Mouse (Mus musculus): ENCODE measurements around the gene Ggt1.

Gene Ggt1

DNA sequence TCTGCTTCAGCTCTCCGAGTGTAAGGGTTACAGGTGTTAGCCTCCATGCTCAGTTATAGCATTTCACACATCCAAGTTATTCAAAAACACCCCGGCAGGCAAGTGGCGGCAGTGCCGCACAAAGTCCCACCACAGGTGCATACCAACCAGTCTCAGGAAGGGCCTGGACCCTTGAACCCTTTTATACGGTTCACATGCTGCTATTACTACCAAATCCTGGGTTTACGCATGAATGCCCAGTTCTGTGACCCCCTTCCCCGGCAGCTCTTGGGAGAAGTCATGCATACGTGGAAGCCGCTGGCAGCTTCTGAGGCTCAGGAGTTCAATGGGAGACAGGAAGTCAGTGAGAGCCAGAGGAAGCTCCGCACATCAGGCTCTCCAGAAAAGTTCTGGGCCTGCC is 11.8 kb downstream of the Ggt1 start:
- no peak for DNase-seq (ENCODE audit: extremely low spot score, low spot score)

DNA sequence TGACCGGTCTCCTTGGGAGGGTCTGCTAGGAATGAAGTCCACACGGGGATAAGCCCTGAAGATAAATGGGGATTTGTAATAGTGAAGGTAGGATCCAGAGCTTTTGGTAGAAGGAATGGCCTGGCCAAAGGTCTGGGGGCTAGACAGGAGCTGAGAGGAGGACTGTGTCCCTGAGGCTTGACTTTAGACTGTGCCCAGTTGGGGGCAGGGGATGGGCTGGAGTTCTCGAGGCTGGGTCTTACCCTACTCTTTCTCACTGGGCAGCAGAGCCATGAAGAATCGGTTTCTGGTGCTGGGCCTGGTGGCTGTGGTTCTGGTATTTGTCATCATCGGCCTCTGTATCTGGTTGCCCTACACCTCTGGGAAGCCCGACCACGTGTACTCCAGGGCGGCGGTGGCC is 12.6 kb downstream of the Ggt1 start:
- DNase-seq (ENCODE audit: extremely low spot score, low spot score), result no peak

DNA sequence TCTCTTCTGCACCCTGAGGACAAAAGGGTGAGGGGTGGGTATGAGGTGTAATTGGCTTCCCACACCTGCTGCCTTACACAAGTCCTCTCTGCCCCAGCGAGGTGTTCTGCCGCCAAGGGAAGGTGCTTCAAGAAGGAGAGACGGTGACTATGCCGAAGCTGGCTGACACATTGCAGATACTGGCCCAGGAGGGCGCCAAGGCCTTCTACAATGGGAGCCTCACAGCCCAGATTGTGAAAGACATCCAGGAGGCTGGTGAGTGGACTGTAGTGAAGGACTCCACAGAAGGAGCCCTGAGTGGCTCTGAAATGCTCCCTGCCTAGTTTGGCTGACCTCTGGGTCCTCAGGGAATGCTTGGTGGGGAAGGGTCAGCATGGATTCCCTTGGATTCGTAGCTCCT is 17.7 kb downstream of the Ggt1 start:
- no peak for DNase-seq (ENCODE audit: extremely low spot score, low spot score)

DNA sequence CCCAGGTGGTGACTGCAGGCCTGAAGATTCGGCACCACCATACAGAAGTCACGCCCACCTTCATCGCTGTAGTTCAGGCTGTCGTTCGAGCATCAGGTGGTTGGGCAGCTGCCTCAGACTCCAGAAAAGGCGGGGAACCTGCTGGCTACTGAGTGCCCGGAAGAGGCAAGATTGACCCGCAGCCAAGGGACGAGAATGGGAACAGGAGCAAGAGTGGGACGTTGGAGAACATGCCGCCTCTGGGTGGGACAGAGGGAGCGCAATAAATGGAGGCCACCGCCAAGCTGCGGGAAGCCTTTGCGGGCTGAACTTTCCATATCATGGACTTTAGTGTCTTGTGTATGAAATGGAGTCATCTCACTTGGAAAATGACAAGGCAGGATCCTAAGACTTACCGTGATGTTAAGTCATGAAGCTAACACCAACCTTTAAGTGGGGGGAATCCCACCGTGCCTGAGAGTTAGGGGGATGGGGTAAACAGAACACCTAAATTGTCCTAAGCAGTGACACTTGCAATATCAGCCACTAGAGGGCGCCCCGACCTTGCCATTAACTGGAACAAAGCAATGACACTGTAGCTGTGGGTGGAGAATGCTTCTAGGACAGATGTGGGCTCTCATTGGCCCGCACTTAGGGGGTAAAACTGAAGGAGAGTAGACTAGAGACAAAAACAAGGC is 24.6 kb downstream of the Ggt1 start:
- peak; percentile 94 for DNase-seq (ENCODE audit: extremely low spot score, low spot score)

DNA sequence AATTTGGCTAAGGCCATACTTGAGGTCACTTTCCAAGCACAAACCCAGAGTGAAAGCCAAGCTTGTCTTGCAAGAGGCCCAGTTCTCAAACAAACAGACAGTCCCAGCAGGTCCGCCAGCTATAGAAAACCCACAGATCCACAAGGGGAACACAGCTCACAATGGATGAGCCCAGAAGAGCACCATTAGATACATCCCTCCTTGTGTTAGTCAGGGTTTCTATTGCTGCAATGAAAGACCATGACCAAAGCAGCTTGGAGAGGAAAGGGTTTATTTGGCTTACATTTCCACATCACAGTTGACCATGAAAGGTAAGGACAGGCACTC is 25.1 kb downstream of the Ggt1 start:
- no peak for DNase-seq (ENCODE audit: extremely low spot score, low spot score)

DNA sequence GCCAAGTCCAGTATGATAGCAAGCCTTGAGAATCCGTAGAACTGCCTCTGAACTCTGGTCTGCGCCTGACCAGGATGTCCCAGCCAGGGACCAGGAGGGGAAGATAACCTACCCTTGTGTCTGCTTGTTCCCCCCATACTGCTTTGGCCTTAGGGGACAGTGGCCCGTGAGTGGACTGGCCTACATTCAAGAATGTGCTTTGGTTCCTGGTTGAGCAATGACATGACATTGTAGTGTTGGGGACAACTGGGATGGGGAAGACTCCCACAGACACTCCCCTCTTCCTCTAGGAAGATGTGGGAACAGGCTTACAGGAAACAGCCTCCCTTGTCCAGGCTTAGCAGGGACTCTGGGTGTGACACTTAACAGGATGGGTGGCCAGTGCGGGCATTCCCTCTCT is 26.4 kb downstream of the Ggt1 start:
- no peak for DNase-seq (ENCODE audit: extremely low spot score, low spot score)

DNA sequence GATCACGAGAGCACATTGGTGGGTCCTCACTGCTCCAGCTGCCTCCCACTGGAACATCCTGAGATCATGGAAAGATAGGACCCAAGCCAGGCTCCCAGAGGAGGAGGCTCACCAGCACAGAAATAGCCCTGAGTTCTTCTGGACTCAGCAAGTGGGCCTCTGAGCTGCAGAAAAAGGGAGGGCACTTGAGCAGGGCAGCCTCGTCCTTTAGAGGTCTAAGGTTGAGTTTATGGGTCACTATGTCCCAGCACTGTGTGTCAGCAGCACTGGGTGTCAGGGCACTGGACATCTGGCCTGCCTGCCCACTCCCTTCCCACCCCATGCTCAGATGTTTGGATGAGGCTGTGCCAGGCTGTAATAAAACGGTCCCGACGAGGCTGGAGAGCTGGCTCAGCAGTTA is 26.9 kb downstream of the Ggt1 start:
- DNase-seq (ENCODE audit: extremely low spot score, low spot score), result no peak

DNA sequence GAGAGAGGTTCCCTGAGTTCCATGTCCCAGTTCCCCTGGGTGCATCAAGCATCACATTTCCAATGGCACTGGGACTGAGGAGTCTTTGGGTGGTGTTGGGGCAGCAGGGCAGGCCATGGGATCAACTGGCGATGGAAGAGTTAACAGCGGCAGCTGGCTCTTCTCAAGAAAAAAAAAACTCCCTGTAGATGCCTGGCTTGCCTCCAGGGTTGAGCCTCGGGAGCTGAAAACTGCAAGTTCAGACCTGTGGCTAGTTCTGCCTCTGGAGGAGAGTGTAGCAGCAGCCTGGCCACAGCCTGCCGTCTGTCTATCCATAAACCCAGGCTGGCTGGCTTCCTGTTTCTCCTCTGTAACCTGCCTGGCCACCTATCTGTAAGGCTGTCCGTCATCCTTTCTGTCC is 27.7 kb downstream of the Ggt1 start, which contains the start of gene Ggt5:
TSS of gene Ggt5 (plus strand) at position 212 of the 400 bp plus-strand sequence.
- DNase-seq (ENCODE audit: extremely low spot score, low spot score), result no peak

DNA sequence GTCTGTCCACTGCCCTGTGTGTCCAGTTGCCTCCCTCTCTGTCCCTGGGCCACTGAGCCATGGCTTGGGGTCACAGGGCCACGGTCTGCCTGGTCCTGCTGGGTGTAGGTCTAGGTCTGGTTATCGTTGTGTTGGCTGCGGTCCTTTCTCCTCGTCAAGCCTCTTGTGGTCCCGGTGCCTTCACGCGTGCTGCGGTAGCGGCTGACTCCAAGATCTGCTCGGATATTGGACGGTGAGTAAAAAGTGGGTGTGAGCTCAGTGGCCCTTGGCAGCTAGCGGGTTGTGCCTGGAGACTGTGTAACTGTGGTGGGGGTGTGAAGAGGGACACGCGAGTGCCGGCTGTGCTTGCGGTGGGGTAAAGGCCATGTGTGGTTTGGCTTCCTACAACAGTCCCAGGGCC is 28.2 kb downstream of the Ggt1 start:
- no peak for DNase-seq (ENCODE audit: extremely low spot score, low spot score)

DNA sequence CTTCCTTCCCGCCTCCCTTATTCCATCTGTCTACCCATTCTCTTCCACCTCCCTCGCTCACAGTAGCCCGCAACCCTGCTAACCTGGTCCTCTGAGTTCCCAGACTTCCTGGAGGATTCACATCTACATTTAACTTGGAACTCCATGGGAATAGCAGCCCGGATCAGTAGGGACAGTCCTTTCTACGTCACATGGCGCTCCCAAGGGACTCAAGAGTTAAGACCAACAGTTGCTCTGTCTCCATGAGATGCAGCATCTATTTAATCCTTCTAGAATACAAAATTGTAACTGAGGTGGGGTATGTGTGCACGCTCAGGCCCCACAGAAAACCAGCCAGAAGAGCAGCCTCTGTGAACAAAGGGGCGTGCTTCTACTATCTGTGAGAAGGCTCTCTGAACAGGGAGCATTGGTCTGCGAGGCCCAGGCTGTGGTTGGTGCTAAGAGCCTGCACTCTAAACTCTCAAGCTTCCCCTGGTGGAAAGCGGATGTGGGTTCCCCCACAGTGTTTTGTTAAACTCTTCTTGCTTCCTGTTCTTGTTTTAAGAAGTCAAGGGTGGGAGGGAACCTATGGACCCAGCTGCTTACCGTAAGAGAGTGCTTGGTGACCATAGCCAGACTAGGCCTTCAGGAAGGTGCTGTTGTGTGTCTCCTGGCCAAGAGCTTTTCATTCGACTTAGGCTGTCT is 29.9 kb downstream of the Ggt1 start:
- no peak for DNase-seq (ENCODE audit: extremely low spot score, low spot score)

DNA sequence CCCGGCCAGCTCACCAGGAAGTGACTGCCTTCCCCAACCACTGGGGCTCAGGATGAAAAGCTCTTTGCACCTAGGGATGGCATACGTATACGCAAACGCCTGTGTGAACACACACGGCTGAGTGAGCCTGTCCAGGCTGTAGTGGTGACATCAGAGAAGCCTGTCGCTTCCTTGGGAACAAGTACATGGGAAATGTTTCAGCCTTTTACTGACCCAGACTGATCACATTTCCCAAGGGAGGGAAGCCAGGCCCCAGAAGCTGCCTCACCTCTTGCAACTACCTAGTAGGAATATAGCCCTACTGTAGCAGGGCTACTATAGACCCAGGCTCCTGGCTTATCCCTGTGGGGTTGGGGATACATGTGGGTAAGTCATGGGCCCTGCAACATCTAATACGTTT is 31.2 kb downstream of the Ggt1 start:
- DNase-seq (ENCODE audit: extremely low spot score, low spot score), result no peak

DNA sequence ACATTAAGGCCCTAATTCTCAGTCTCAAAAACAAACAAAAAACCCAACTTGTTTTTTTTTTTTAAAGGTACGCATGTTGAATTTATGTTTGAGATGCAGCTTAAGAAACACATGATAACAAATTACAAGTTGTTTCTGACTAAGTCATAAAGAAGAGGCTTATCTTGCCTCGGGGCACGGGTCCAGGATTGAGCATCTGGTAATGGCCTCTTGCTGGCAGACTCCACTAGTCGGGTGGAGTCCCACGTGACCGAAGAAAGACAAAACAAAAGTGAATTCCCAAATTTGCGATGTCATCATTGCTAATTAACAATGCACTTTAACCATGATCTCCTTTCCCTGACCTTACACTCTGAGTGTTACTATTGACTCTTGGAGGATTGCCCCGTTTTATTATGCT is 34.6 kb downstream of the Ggt1 start:
- no peak for DNase-seq (ENCODE audit: extremely low spot score, low spot score)

DNA sequence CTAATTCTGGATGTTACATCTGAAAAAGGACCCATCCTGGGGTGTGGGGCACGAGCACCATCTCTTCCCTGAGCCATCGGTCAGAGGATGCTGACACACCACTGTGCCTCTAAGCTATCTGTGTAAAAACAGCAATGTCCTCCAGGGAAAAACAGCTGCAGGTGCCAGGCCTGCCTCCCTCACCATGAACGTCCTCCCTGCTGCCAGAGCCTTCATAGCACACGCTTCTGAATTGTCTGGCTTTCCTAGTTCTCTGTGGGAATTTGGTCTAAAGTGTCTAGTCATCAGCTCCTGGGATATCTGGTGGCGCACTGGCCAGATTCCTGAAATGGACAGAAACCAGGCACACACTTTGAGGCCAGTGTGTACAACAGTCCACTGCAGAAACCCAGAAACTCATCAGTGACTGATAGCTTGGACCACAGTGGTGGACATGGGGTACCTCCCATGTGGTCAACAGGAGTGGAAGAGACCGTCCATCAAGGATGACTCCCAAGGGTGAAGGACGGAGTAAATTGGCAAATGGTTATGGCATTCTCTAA is 38.9 kb downstream of the Ggt1 start:
- DNase-seq (ENCODE audit: extremely low spot score, low spot score), result no peak

DNA sequence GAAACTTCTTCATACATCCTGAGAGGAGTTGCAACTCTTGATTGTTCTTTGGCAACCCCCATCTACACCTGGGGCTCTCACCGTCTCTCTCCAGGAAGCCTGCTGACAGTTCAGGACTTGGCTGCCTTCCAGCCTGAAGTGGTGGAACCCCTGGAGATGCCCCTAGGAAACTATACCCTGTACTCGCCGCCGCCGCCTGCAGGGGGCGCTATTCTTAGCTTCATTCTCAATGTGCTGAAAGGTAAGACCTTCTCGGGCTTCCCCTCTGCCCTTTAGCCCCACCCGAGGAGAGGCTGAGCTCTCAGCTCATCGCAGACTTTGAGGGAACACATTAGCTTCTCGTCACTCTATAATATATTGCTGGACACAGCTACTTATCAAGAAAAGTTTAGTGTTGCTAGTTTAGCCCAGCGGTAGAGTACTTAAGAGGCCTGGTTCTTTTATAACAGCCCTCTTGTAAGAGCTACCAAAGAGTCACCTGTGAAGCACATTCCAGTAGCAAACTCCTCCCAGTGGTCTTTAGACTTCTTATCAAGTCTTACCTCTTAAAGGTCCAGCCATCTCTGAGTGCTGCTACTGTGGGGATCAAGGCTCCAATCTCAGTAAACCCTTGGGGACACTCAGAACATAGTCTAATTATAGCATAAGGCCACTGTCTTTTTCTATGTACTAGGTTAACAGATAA is 43.9 kb downstream of the Ggt1 start:
- DNase-seq (ENCODE audit: extremely low spot score, low spot score), result no peak

DNA sequence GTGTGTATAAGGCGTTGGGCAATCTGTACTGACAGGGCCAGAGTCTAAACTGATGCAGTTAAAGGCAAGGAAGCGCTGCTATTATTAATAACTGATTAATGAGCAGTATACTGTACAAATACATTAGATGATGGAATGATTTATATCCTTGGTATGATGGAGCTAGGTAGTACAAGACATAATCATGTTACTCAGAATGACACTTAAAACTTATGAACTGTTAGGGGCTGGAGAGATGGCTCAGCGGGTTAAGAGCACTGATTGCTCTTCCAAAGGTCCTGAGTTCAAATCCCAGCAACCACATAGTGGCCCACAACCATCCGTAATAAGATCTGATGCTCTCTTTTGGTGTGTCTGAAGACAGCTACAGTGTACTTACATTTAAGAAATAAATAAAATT is 45.8 kb downstream of the Ggt1 start:
- no peak for DNase-seq (ENCODE audit: extremely low spot score, low spot score)

DNA sequence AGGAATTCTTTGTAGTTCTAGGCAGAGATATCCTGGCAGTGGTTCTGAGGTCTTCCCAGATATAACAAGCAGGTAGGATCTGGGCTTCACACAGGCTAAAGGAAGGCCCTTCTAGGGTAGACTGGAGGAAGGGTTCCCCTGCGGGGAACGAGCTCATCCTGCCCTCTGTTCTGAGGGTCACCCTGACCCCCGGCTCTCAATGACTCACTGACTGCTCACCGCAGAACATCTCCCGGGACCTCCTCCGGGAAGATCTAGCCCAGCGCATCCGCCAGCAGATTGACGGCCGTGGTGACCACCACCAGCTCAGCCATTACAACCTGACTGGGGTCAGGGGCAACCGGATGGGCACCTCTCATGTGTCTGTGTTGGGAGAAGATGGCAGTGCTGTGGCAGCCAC is 47.6 kb downstream of the Ggt1 start:
- DNase-seq (ENCODE audit: extremely low spot score, low spot score), result no peak

DNA sequence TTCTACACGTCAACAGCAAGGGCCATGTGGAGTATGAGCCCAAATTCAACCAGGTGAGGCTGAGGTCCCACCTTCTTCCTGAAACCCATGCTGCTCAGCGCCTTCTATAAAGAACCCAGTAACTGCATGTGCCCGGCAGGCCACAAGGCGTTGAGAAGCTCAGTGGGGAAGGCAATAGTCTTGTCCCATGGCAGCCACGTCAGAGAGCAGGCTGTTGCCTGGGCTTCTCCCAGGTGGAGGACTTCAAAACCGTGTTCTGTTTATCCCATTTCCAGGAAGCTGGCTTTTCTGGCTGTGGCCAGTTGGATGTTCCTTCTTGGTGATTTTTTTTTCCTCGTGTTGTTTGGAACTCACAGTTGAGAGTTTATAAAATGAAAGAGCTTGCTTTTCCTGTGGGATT is 49.1 kb downstream of the Ggt1 start:
- no peak for DNase-seq (ENCODE audit: extremely low spot score, low spot score)

DNA sequence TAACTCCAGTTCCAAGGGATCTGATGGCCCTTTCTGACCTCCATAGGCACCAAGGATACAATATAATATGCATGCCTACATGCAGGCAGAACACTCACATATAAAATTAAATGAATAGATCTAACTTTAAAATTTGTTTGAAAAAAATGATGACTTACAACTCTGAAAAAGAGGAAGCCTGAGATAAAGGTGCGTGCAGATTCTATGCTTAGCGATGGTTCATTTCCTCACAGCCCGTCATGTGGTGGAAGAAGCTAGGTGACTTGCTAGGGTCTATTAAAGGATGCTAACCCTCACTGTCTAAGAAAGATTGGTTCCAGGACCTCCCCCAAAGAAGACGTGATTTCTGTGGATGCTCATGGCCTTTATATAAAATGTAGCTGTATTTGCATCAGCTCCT is 54.6 kb downstream of the Ggt1 start:
- DNase-seq (ENCODE audit: extremely low spot score, low spot score), result no peak

DNA sequence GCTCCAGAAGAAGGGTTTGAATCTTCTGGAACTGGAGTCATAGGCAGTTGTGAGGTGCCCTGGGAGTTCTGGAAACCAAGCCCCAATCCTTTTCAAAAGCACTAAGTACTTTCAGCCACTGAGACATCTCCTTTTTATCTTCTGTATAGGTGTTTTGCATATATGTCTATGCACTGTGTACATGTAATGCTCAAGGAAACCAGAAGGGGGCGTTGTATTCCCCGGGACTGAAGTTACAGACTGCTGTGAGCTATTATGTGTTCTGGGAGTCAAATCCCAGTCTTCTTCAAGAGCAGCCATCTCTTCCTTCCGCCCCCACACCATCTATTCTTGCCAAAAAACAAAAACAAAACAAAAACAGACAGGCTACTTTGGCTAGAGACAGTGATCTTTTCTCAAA is 59.4 kb downstream of the Ggt1 start:
- DNase-seq (ENCODE audit: extremely low spot score, low spot score), result no peak

DNA sequence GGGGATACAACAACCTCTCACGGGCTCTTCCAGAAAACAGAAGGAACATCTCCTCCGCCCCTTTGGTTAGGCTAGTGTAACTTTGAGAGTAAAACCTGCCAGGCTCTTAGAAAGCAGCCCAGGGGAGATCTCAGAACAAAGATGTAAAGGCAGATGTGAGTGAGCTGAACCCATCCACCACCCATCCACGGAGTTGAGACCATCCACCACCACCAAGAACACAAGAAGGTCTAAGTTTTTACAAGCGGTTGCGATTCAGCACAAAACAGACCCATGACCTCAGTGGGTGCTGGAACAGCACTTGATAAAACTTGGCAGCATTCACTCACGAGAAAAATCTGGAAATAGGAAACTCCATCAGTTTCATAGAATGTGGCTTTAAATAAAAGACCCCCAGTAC is 64.5 kb downstream of the Ggt1 start:
- DNase-seq (ENCODE audit: extremely low spot score, low spot score), result no peak

DNA sequence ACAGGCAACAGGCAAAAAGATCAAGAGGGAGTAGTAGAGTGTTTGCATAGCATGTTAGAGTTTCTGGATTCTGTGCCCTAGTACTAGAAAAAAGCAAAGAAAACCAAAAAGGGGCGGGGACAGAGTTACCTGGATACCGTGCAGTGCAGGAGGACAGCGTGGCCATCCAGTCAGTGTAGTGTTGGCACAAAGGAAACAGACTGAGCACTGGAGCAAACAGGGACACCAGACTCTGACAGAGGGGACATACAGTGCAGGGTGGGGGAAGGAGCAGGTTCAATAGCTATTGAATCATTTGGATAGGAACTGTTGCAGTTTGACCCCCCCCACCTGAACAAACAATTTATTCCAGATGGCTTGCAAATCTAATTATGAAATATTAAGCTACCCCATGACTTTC is 65.6 kb downstream of the Ggt1 start:
- no peak for DNase-seq (ENCODE audit: extremely low spot score, low spot score)

DNA sequence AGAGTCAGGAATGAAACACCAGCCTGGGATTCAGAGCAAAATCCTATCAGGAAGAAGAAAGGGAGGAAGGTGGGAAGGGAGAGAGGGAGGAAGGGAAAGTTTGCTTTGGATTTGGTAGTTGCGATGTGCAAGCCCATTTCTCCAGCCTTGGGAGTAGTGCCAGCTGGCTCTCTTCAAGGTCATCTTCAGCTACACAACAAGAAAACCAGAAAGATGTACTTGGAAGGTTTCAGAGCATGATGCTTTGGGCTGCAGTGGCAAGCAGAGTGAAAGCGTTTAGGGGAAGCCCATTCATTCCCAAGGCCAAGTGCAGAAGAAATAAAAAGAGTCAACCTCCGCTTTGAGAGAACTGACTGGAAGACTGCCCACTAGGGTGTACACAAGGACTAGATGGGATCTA is 66.1 kb downstream of the Ggt1 start:
- DNase-seq (ENCODE audit: extremely low spot score, low spot score), result no peak

DNA sequence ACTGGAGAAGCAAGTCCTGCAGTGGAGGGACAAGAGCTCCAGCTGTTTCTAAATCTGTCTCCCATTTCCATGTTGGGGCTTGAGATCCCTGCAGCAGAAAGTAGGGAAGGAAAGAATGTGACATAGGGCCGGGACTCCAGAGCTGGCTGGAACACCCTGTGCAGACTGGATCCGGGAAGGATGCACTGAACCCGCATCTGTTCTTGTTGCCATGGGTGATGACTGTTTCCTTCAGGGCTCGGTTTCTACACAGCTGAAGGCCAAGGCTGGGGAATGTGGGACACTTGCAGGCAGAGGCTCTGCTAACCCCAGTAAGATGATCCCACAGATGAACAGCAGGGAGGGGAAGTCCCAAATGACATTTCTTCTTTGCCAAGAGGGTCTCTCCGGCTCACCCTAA is 71.2 kb downstream of the Ggt1 start:
- no peak for DNase-seq (ENCODE audit: extremely low spot score, low spot score)
